Mouse (Mus musculus) kidney, adult 2 months (tissue): Measurements from ENCODE around the gene D10Jhu81e.

Source experiments
- CTCF ChIP-seq: fragments of 200-500 bp; conservative IDR thresholded peaks from 2 replicates; pipeline ENCODE4 v1.5.1; 2011; ENCODE audit warnings: low read depth, mild to moderate bottlenecking, control low read depth, low read length, moderate library complexity, mixed read lengths; ENCODE audit not compliant: insufficient read depth, insufficient read length
- POLR2A ChIP-seq: fragments of 200-500 bp; IDR thresholded peaks from one replicate; pipeline ENCODE4 v1.6.1; 2011; ENCODE audit warnings: low read depth, low read length, control low read depth

DNA sequence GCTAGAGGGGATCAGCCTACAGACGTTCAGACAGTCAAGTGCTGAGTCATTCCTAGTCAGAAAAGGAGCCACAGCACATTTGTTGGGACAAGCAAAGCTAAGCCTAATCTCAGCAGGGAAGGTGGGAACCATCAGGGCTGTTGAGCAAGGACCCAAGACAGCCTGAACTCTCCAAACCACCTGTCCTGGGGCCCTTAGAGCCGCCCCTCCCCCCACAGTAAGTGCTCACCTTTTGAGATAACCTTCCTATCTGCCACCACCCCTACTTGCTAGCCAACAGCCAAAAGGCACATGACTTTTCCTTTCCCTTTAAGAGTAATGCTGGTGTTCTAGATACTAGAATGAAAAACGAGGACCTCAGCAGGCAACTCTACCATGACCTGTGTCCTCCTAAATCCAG is 14.0 kb upstream of the D10Jhu81e start:
- TF ChIP-seq POLR2A (no peak), CTCF (no peak)
